Mouse (Mus musculus) heart, embryonic 10.5 days (tissue): Measurements from ENCODE around the gene Dpp6. TPM values are rescaled to one million over a fixed set of nuclear protein-coding genes. Genes with fewer than 3 reads are reported as not detected.
"Not testable (repeated sequence)": the region's sequence is repeated elsewhere in the genome, so short reads cannot be mapped to it uniquely, and the experiment has no call there.

ENCODE experiments used
- DNase-seq: peaks from one replicate; pipeline ENCODE4 v3.0.0-alpha.2; 2017; ENCODE audit warnings: low spot score
- H3K27ac ChIP-seq: fragments of 300-500 bp; sonication (generic); 2 replicates; pipeline ENCODE4 v1.5.1; 2016; ENCODE audit warnings: mild to moderate bottlenecking
- H3K27me3 ChIP-seq: fragments of 300-500 bp; sonication (generic); 2 replicates; pipeline ENCODE4 v1.6.1; 2016; ENCODE audit warnings: mild to moderate bottlenecking; ENCODE audit not compliant: poor library complexity, insufficient read depth, severe bottlenecking
- H3K36me3 ChIP-seq: fragments of 300-500 bp; sonication (generic); 2 replicates; pipeline ENCODE4 v1.6.1; 2016; ENCODE audit warnings: mild to moderate bottlenecking, moderate library complexity
- H3K4me1 ChIP-seq: fragments of 300-500 bp; sonication (generic); 2 replicates; pipeline ENCODE4 v1.6.1; 2016; ENCODE audit warnings: mild to moderate bottlenecking
- H3K4me3 ChIP-seq: fragments of 300-500 bp; sonication (generic); 2 replicates; pipeline ENCODE4 v1.5.1; 2016; ENCODE audit warnings: mild to moderate bottlenecking, moderate library complexity
- H3K9me3 ChIP-seq: fragments of 300-500 bp; sonication (generic); 2 replicates; pipeline ENCODE4 v1.6.1; 2016; ENCODE audit warnings: mild to moderate bottlenecking, moderate library complexity
- WGBS: fragments of 180-500 bp; shearing (Covaris S2); methylation state at CpG from one replicate; pipeline ENCODE4 v1.1.7; 2016; 5-methylcytosine and 5-hydroxymethylcytosine counted together
- polyA plus RNA-seq: library from polyadenylated mRNA; unstranded; fragments of >200 nt; fragmentation: Nextera tagmentation; extraction: Ambion mirVana; gene quantifications from 2 replicates; pipeline ENCODE4 v1.2.1, GENCODE M21; 2016

Gene Dpp6
- polyA plus RNA-seq, 1 experiment from 2014 or later, result 0.92 TPM

DNA sequence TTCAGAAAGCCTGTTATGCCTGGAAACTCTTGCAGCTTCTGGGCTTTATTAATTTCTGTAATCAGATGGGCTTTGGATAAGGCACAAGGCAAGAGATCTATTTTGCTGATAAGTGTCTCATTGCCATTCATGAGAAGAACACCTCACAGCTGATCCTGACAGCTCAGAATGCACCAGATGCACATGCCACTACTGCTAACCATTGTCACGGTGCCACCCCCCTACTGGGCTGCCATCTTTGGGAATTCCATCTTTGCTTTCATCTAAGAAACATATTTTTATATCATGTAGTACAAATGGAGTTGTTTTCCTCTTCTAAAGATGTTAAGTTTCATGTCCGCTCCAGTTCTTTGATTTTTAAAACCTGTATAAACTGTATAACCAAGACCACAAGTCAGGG lies 664.7 kb downstream of the Dpp6 start:
- no peak for DNase-seq
- no peaks in the 10 kb centered on the region for H3K36me3 ChIP-seq
- H3K9me3 ChIP-seq, result no peaks in the 10 kb centered on the region
- H3K27ac ChIP-seq, result no peak overlapping the region
- 81% methylated on average over 2 of the region's 2 CpGs for WGBS
- H3K27me3 ChIP-seq, result no peaks in the 10 kb centered on the region
- no peak overlapping the region for H3K4me3 ChIP-seq
- no peaks in the 10 kb centered on the region for H3K4me1 ChIP-seq

DNA sequence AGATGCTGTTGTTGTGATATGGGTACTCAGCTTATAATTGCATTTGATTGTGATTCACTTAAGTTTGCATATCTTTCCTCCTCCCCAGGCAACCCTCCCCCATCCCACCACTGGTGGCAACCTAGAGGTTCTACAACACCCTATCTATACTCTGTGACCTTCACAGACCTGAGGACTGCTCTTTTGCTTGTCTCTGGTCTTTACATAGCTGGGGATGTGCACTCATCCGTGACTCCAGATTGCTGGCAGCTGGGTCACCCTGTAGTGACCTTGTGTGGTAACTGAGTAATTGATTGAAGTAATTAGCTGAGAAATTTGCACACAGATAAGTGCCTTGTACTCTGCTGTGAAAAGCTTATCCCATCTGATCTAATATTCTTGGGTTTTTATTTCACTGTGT lies 669.1 kb downstream of the Dpp6 start:
- Histone ChIP-seq H3K27me3 (no peaks in the 10 kb centered on the region), H3K4me1 (no peaks in the 10 kb centered on the region), H3K9me3 (no peaks in the 10 kb centered on the region), H3K4me3 (no peak overlapping the region), H3K36me3 (no peaks in the 10 kb centered on the region), H3K27ac (no peak overlapping the region)
- no peak for DNase-seq
- 53% methylated on average over 1 of the region's 1 CpGs for WGBS

DNA sequence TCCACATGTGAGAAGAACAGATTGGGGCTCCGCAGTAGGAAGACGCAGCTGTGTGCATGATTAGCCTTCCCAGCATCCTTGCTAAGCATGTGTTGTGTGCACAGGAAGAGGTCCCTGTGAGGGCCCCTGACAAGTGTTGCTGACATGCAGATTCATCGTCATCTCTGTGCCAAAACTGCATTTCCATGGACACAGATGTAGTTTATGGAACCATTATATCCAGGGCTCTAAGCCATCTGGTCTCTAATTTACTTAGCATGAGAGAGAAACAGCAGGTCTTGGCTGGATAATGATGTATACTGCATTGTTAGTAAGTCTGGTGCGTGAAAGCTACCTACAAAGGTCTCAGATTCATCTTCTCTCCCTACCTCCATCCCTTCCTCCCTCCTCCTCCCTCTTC lies 673.9 kb downstream of the Dpp6 start:
- Histone ChIP-seq H3K27ac (no peak overlapping the region), H3K9me3 (no peaks in the 10 kb centered on the region), H3K4me1 (no peaks in the 10 kb centered on the region), H3K27me3 (no peaks in the 10 kb centered on the region), H3K4me3 (no peak overlapping the region), H3K36me3 (no peaks in the 10 kb centered on the region)
- no peak for DNase-seq
- 88% methylated on average over 4 of the region's 4 CpGs for WGBS

GRCm38 (mm10) chr5:27501338-27501737 lies 684.3 kb downstream of the Dpp6 start, which contains the start of gene Speer4b:
Gene Speer4b, minus strand, starts transcription at chr5:27501438.
- 59% methylated on average over 1 of the region's 1 CpGs for WGBS
- not testable (repeated sequence) for H3K4me1 ChIP-seq, H3K4me3 ChIP-seq, DNase-seq, H3K27ac ChIP-seq, H3K36me3 ChIP-seq, H3K27me3 ChIP-seq, H3K9me3 ChIP-seq

- H3K9me3 ChIP-seq, result no peaks in the 10 kb centered on the region
- DNase-seq, result no peak
- H3K27ac ChIP-seq, result no peak overlapping the region
- H3K4me1 ChIP-seq, result no peaks in the 10 kb centered on the region
- no peaks in the 10 kb centered on the region for H3K36me3 ChIP-seq
- no peak overlapping the region for H3K4me3 ChIP-seq
- H3K27me3 ChIP-seq, result no peaks in the 10 kb centered on the region
These were observed 701.7 kb downstream of the Dpp6 start for GRCm38 (mm10) chr5:27518716-27519115.

DNA sequence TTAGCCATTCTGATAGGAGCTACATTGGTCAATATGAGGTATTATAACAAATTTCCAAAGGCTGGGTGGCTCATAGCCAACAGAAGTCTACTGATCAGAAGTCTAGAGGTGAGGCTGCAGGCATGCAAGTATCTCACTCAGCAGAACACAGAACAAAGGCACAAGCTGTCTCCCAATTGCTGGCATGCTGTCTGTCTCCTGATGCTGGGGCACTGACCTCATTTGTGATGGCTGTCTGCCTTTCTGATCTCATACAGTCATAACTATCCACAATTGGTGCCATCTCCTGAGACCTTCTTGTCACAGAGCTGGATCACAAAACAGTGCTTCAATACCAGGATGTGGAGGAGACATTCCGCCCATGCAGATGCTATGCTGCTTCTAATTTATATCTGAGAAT lies 709.9 kb downstream of the Dpp6 start:
- WGBS, result 69% methylated on average over 1 of the region's 1 CpGs
- no peak for DNase-seq
- Histone ChIP-seq H3K27me3 (no peaks in the 10 kb centered on the region), H3K4me3 (no peak overlapping the region), H3K36me3 (no peaks in the 10 kb centered on the region), H3K4me1 (no peaks in the 10 kb centered on the region), H3K9me3 (no peaks in the 10 kb centered on the region), H3K27ac (no peak overlapping the region)

DNA sequence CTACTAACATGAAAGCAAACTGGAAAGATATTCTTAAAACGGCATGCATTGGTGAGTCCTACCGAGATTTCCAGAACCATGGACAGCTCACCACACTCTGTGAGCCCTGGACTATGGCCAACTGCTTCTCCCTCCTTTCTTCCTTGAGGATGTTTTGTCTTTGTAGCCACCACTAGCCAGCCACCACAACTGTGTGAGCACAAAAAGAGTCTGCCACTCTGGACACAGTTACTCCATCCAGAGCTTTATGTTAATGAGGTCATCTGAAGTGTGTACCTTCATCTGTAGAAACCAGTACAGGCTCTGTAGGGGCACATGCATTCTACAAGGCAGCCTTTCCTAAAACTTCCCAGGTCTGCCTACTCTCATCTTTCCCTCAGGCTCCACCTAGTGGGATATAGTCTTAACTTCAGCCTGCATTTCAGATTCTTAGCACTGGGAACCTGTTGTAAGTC lies 727.8 kb downstream of the Dpp6 start:
- Histone ChIP-seq H3K4me3 (no peak overlapping the region), H3K36me3 (no peaks in the 10 kb centered on the region), H3K27me3 (no peaks in the 10 kb centered on the region), H3K27ac (no peak overlapping the region), H3K9me3 (no peaks in the 10 kb centered on the region), H3K4me1 (no peaks in the 10 kb centered on the region)
- 19% methylated on average over 2 of the region's 2 CpGs for WGBS
- DNase-seq, result no peak

DNA sequence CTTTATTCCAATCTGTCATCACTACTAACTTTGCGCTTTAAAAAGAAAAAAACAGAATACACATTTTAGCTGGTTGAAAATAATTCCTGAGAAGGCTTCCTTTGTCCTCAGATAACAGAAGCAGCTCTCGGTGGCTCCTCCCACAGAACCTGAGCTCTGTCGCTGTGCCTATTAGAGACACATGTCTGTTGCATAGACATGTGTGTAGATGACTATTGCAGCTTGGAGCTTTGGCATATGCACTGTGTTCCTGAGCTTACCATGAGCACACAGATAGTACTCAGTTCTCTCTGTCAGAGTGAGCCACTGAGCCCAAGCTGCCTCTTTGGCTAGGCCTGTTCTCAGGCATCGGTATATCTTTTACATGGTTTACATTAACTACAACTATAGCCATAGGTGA lies 732.3 kb downstream of the Dpp6 start:
- no peak overlapping the region for H3K4me3 ChIP-seq
- H3K27me3 ChIP-seq, result no peaks in the 10 kb centered on the region
- H3K4me1 ChIP-seq, result no peaks in the 10 kb centered on the region
- H3K27ac ChIP-seq, result no peak overlapping the region
- DNase-seq, result no peak
- WGBS, result 73% methylated on average over 4 of the region's 4 CpGs
- H3K36me3 ChIP-seq, result no peaks in the 10 kb centered on the region
- no peaks in the 10 kb centered on the region for H3K9me3 ChIP-seq

DNA sequence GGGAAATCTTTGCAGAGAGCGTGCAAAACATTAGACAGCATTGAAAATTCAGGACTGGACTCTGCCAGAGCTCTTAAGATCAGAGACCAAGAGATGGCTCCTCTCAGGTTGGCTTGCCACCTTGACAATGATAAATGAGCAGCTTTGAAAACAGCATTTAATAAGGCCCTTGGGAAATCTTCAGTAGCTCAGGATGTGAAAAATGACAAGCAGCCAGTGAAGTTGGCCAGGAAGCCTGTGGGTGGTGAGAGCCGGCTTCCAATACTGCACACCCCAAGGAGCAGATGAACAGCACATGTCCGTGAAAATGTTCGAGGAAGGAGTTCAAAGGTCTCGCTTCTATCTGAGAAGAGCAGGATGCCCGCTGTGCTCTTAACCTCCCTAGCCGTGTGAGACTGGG lies 748.7 kb downstream of the Dpp6 start:
- 70% methylated on average over 7 of the region's 7 CpGs for WGBS
- H3K27ac ChIP-seq, result no peak overlapping the region
- H3K4me1 ChIP-seq, result no peaks in the 10 kb centered on the region
- DNase-seq, result no peak
- no peak overlapping the region for H3K4me3 ChIP-seq
- no peaks in the 10 kb centered on the region for H3K36me3 ChIP-seq
- no peaks in the 10 kb centered on the region for H3K27me3 ChIP-seq
- H3K9me3 ChIP-seq, result no peaks in the 10 kb centered on the region

DNA sequence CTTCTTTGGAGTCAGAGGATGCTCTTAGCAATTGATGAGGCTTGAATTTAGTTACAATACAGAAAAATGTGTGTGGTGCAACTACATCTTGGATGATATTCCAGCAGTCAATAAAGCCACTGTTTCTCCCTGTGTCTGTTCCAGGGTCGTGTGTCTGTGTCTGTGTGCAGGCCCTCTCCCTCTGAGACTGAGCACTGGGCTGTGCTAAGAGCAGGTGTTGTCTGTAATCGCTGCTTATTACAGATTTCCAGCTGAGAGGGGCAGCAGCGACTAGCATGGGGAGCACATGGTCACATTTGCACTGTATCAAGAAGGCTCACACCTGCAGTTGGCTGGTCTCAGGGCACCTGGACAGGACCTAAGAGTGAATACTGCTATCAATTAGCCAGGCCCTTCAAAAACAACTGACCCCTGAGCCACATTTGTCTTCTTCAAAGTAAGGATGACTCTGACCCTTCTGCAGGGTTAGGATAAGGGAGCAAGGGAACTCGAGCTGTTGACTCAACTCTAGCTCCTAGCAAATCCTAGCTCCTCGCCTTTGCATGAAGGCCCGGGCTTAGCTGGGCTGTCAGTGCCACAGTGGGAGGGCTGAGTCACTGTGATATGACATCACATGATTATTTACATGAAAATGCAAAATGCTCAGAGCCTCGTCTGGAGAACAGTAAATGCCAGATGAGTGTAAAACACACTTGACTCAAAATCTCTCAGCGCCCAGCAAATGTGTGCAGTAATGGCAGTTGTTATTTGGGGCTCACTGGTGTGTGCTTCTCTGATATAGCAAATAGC lies 771.2 kb downstream of the Dpp6 start:
- 60% methylated on average over 8 of the region's 8 CpGs for WGBS
- H3K27ac ChIP-seq, result no peak overlapping the region

DNA sequence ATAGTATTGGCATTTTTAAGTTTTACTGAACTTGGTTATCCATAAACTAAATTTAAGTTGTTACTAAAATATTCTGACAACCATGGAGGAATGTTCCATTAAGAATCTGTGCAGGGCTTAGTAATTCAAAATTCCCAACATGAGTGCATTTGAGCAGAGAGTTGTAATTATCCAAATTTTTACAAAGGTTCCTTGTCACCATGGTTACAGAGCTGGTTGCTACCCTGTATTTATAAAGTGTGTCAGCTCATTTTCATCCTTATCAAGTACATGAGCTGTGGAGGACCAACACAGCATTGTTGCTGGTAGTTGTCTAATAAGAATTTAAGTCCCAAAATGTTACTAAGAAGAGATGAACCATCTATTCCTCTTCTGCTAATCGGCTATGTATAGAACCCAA lies 787.1 kb downstream of the Dpp6 start:
- Histone ChIP-seq H3K27ac (no peak overlapping the region), H3K4me3 (no peak overlapping the region), H3K36me3 (no peaks in the 10 kb centered on the region), H3K4me1 (no peaks in the 10 kb centered on the region), H3K27me3 (no peaks in the 10 kb centered on the region), H3K9me3 (no peaks in the 10 kb centered on the region)
- 82% methylated on average over 1 of the region's 1 CpGs for WGBS
- no peak for DNase-seq

More for the DNA sequence above, 771.2 kb downstream of the Dpp6 start:
- no peak for DNase-seq
- no peaks in the 10 kb centered on the region for H3K36me3 ChIP-seq
- H3K4me1 ChIP-seq, result no peaks in the 10 kb centered on the region
- H3K27me3 ChIP-seq, result no peaks in the 10 kb centered on the region
- no peaks in the 10 kb centered on the region for H3K9me3 ChIP-seq
- H3K4me3 ChIP-seq, result no peak overlapping the region

GRCm38 (mm10) chr5:27615769-27616168 lies 798.8 kb downstream of the Dpp6 start:
- no peak for DNase-seq
- no peaks in the 10 kb centered on the region for H3K27me3 ChIP-seq
- no peaks in the 10 kb centered on the region for H3K36me3 ChIP-seq
- WGBS, result 33% methylated on average over 7 of the region's 7 CpGs
- H3K4me1 ChIP-seq, result no peaks in the 10 kb centered on the region
- no peaks in the 10 kb centered on the region for H3K9me3 ChIP-seq
- no peak overlapping the region for H3K4me3 ChIP-seq
- H3K27ac ChIP-seq, result no peak overlapping the region

DNA sequence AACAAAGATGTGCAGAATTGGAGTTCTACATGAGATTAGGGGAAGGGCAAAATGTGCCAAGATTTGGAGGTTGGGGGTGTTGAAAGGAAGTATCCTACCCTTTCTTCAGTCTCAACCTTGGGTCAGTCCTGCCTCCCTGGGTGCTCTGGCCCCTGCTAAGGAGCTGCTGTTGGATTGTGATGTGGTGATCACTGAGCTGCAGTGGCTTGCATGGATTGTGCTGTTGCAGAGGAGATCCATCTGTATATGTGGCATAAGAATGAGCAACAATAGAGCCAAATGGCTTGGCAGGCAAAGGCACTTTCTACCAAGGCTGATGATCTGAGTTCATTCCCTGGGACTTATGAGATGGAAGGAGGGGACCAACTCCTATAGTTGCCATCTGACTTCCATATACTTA lies 804.8 kb downstream of the Dpp6 start:
- Histone ChIP-seq H3K27ac (no peak overlapping the region), H3K27me3 (no peaks in the 10 kb centered on the region), H3K36me3 (no peaks in the 10 kb centered on the region), H3K4me1 (no peaks in the 10 kb centered on the region), H3K9me3 (no peaks in the 10 kb centered on the region), H3K4me3 (no peak overlapping the region)
- DNase-seq, result peak; percentile 69

- Histone ChIP-seq H3K4me3 (no peak overlapping the region), H3K27me3 (no peaks in the 10 kb centered on the region), H3K36me3 (no peaks in the 10 kb centered on the region), H3K4me1 (no peaks in the 10 kb centered on the region), H3K27ac (no peak overlapping the region), H3K9me3 (no peaks in the 10 kb centered on the region)
- 67% methylated on average over 1 of the region's 1 CpGs for WGBS
- DNase-seq, result peak; percentile 63
These were observed 806.9 kb downstream of the Dpp6 start for GRCm38 (mm10) chr5:27623876-27624275.
